Mouse (Mus musculus) embryonic fibroblast, embryonic 13.5 days (primary cell): ENCODE measurements around the gene Irs1.

Experiments
- CTCF ChIP-seq: IDR thresholded peaks from 2 replicates; pipeline ENCODE4 v1.5.1; 2011; ENCODE audit warnings: mild to moderate bottlenecking, control low read depth, low read length, moderate library complexity, borderline replicate concordance; ENCODE audit not compliant: insufficient read depth
- POLR2A ChIP-seq: IDR thresholded peaks from 2 replicates; pipeline ENCODE4 v1.6.1; 2011; ENCODE audit warnings: low read depth, mild to moderate bottlenecking, control low read depth, low read length, moderate library complexity

DNA sequence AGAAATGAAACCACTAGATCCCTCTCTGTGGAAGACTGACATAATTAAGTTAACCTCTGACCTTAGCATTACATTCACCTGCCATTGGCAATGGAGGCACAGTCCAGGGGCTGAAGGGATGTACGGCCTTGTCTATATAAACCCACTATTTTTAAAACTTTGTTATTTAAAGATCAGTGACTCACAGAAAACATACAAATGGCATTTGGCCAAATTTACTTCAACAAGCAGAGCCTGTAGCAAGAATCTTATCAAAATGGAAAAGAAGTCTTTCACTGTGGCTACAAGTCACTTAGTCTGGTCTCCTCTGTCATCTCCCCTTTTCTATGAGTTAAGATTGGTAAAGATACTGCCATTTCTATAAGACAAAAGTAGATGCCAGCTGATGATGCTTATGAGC, 11.4 kb downstream of the Irs1 start:
- TF ChIP-seq CTCF = no peak
- TF ChIP-seq POLR2A = no peak
